Mouse (Mus musculus) heart, embryonic 12.5 days (tissue): ENCODE data around the gene Celf2. TPM values are rescaled to one million over a fixed set of nuclear protein-coding genes. Genes with fewer than 3 reads are reported as not detected.

Experiments used
- ATAC-seq: fragments of 200-750 bp; cut with Nextera tagmentation; 2 replicates; pipeline ENCODE4 v1.8.0; 2017; ENCODE audit warnings: moderate TSS enrichment, moderate library complexity; ENCODE audit not compliant: insufficient number of reproducible peaks, low FRiP score
- H3K27ac ChIP-seq: fragments of 300-500 bp; sonication (generic); 2 replicates; pipeline ENCODE4 v1.5.1; 2016; ENCODE audit warnings: mild to moderate bottlenecking, moderate library complexity; ENCODE audit not compliant: poor library complexity, severe bottlenecking
- H3K27me3 ChIP-seq: fragments of 300-500 bp; sonication (generic); replicated peaks from 2 replicates; pipeline ENCODE4 v1.6.1; 2016; ENCODE audit warnings: mild to moderate bottlenecking, moderate library complexity
- H3K36me3 ChIP-seq: fragments of 300-500 bp; sonication (generic); 2 replicates; pipeline ENCODE4 v1.6.1; 2016; ENCODE audit warnings: mild to moderate bottlenecking, moderate library complexity
- H3K4me1 ChIP-seq: fragments of 300-500 bp; sonication (generic); replicated peaks from 2 replicates; pipeline ENCODE4 v1.6.1; 2016; ENCODE audit warnings: mild to moderate bottlenecking
- H3K4me2 ChIP-seq: fragments of 300-500 bp; sonication (generic); 2 replicates; pipeline ENCODE4 v1.6.1; 2016; ENCODE audit warnings: mild to moderate bottlenecking, moderate library complexity
- H3K4me3 ChIP-seq: fragments of 300-500 bp; sonication (generic); 2 replicates; pipeline ENCODE4 v1.5.1; 2016; ENCODE audit warnings: mild to moderate bottlenecking
- H3K9ac ChIP-seq: fragments of 300-500 bp; sonication (generic); 2 replicates; pipeline ENCODE4 v1.6.1; 2016; ENCODE audit warnings: mild to moderate bottlenecking, moderate library complexity
- H3K9me3 ChIP-seq: fragments of 300-500 bp; sonication (generic); replicated peaks from 2 replicates; pipeline ENCODE4 v1.6.1; 2016; ENCODE audit warnings: mild to moderate bottlenecking, moderate library complexity
- WGBS: fragments of 180-500 bp; shearing (Covaris S2); methylation state at CpG from one replicate; pipeline ENCODE4 v1.1.7; 2016; 5-methylcytosine and 5-hydroxymethylcytosine counted together
- polyA plus RNA-seq: library from polyadenylated mRNA; unstranded; fragments of >200 nt; fragmentation: Nextera tagmentation; extraction: Ambion mirVana; gene quantifications from 2 replicates; pipeline ENCODE4 v1.2.1, GENCODE M21; 2016

The Celf2 gene
- polyA plus RNA-seq, 1 experiment from 2014 or later, result 65.8 TPM

- H3K27ac ChIP-seq, result no peak overlapping the region
- no peaks in the 10 kb centered on the region for H3K36me3 ChIP-seq
- ATAC-seq, result no peak
- no peak overlapping the region for H3K4me3 ChIP-seq
- no peak overlapping the region for H3K9ac ChIP-seq
- no peak overlapping the region for H3K4me2 ChIP-seq
- no peaks in the 10 kb centered on the region for H3K27me3 ChIP-seq
- H3K9me3 ChIP-seq, result no peaks in the 10 kb centered on the region
- peaks cover 15% of the 10 kb centered on the region for H3K4me1 ChIP-seq
- 63% methylated on average over 4 of the region's 4 CpGs for WGBS
These were observed 642.1 kb downstream of the Celf2 start for GRCm38 (mm10) chr2:6867297-6867696.

GRCm38 (mm10) chr2:6865785-6866184 is 643.6 kb downstream of the Celf2 start:
- Histone ChIP-seq H3K9me3 (no peaks in the 10 kb centered on the region), H3K9ac (no peak overlapping the region), H3K4me3 (no peak overlapping the region), H3K4me2 (no peak overlapping the region), H3K27me3 (no peaks in the 10 kb centered on the region), H3K36me3 (no peaks in the 10 kb centered on the region), H3K4me1 (peaks cover 13% of the 10 kb centered on the region), H3K27ac (no peak overlapping the region)
- ATAC-seq, result no peak
- WGBS, result 85% methylated on average over 4 of the region's 4 CpGs

GRCm38 (mm10) chr2:6850102-6850644 is 659.2 kb downstream of the Celf2 start:
- H3K4me1 ChIP-seq, result peaks cover 4% of the 10 kb centered on the region; the same call in 1 of the 2 replicates
- 65% methylated on average over 2 of the region's 2 CpGs for WGBS
- H3K9me3 ChIP-seq, result no peaks in the 10 kb centered on the region
- H3K27ac ChIP-seq, result no peak overlapping the region
- H3K4me2 ChIP-seq, result no peak overlapping the region
- H3K4me3 ChIP-seq, result no peak overlapping the region
- ATAC-seq, result no peak
- H3K27me3 ChIP-seq, result no peaks in the 10 kb centered on the region
- H3K9ac ChIP-seq, result no peak overlapping the region
- H3K36me3 ChIP-seq, result no peaks in the 10 kb centered on the region

DNA sequence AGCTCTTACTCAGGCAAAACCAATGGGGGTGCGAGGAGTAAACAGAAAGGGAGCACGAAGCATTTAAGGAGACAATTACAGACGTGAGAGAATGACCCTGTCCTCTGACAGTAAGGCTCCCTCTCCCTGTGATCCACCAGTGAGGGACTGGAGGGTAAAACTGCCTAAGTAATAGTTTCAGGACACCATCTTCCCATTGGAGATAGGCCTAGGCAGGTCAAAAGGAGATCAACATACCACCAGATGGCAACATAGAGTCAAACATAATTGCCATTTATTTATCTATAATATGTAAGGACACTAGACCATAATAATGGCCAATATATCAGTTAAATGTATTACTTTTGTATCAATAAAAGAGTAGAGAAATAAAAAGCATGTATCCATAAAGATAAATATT is 660.0 kb downstream of the Celf2 start:
- whole genome bisulfite sequencing, result 43% methylated on average over 3 of the region's 3 CpGs
- ATAC-seq, result no peak

DNA sequence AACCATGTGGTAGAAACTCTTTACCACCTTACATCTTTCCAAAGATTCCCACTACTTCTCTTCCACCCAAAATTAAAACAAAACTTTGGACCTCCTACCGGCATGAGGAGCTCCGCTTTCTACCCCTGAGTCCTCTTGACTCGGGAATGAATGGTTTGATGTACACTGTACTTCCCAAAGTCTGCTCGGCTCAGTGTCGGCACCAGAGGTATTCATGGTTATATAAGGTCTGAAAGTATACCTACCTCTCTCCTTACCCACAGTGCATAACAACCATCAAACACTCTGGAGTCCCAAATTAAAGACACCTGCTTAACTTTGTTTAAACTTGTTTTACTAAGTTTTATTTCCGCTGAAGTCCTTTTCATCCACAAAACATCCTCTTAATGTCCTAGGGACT is 679.3 kb downstream of the Celf2 start:
- Histone ChIP-seq H3K27me3 (no peaks in the 10 kb centered on the region), H3K9ac (no peak overlapping the region), H3K4me1 (peaks cover 8% of the 10 kb centered on the region; the same call in 1 of the 2 replicates), H3K36me3 (no peaks in the 10 kb centered on the region), H3K4me3 (no peak overlapping the region), H3K4me2 (no peak overlapping the region), H3K27ac (no peak overlapping the region), H3K9me3 (no peaks in the 10 kb centered on the region)
- WGBS, result 82% methylated on average over 6 of the region's 6 CpGs
- ATAC-seq, result no peak

More for the DNA sequence above, 660.0 kb downstream of the Celf2 start:
- H3K27ac ChIP-seq, result no peak overlapping the region
- no peak overlapping the region for H3K4me2 ChIP-seq
- no peak overlapping the region for H3K4me3 ChIP-seq
- H3K9ac ChIP-seq, result no peak overlapping the region
- peaks cover 4% of the 10 kb centered on the region; the same call in 1 of the 2 replicates for H3K4me1 ChIP-seq
- H3K27me3 ChIP-seq, result no peaks in the 10 kb centered on the region
- no peaks in the 10 kb centered on the region for H3K9me3 ChIP-seq
- H3K36me3 ChIP-seq, result no peaks in the 10 kb centered on the region

DNA sequence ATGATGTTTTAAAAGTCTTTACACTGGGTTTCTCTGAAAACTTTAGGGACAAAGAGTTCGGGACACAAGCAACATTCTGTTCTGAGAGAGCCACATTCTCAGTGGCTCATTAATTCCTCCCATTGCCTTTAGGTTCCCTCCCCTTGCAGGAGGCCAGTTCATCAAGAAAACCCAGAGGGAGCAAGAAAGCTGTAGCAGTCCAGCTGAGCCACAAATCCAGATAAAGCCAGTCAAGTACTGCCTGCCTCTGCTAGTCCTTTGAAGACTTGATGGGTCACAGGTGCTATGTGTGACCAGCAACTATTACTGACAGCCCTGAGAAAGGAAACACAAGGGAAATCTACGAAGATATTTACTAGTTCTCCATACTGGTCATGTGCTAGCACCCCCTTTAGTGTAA is 681.8 kb downstream of the Celf2 start:
- ATAC-seq, result no peak
- H3K4me1 ChIP-seq, result peaks cover 8% of the 10 kb centered on the region; the same call in 1 of the 2 replicates
- H3K27ac ChIP-seq, result no peak overlapping the region
- no peak overlapping the region for H3K4me2 ChIP-seq
- H3K27me3 ChIP-seq, result no peaks in the 10 kb centered on the region
- no peaks in the 10 kb centered on the region for H3K36me3 ChIP-seq
- WGBS, result 33% methylated on average over 2 of the region's 2 CpGs
- no peak overlapping the region for H3K4me3 ChIP-seq
- no peak overlapping the region for H3K9ac ChIP-seq
- H3K9me3 ChIP-seq, result no peaks in the 10 kb centered on the region

GRCm38 (mm10) chr2:6823021-6823420 is 686.3 kb downstream of the Celf2 start:
- H3K9me3 ChIP-seq, result no peaks in the 10 kb centered on the region
- H3K9ac ChIP-seq, result no peak overlapping the region
- ATAC-seq, result no peak
- H3K27me3 ChIP-seq, result no peaks in the 10 kb centered on the region
- H3K27ac ChIP-seq, result no peak overlapping the region
- no peak overlapping the region for H3K4me2 ChIP-seq
- no peaks in the 10 kb centered on the region for H3K36me3 ChIP-seq
- H3K4me3 ChIP-seq, result no peak overlapping the region
- H3K4me1 ChIP-seq, result peaks cover 6% of the 10 kb centered on the region; the same call in 1 of the 2 replicates
- 88% methylated on average over 1 of the region's 1 CpGs for WGBS

DNA sequence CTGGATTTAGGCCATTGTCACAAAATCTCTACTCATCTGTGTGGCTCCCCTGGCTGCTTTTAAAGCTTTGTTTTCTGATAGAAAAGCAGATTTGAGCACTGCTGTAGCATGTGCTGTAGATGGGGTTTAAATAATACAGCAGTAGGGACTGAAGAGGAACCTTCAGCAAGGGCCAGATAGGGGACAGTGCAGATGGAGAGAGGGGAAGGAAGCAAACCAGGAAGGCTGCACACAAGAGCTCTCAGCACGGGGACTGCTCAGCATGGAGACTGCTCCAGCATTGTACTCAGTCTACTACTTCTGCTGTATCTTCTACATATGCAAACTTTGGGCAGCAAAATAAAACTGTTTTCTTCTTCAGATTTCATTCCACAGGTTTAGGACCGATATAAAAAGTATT is 687.8 kb downstream of the Celf2 start:
- ATAC-seq, result no peak
- WGBS, result 76% methylated on average over 2 of the region's 2 CpGs

GRCm38 (mm10) chr2:6815281-6815680 is 694.1 kb downstream of the Celf2 start:
- Histone ChIP-seq H3K9ac (no peak overlapping the region), H3K36me3 (no peaks in the 10 kb centered on the region), H3K4me2 (no peak overlapping the region), H3K27me3 (no peaks in the 10 kb centered on the region), H3K9me3 (no peaks in the 10 kb centered on the region), H3K4me1 (peaks cover 3% of the 10 kb centered on the region), H3K4me3 (no peak overlapping the region), H3K27ac (no peak overlapping the region)
- ATAC-seq, result no peak
- 54% methylated on average over 2 of the region's 2 CpGs for WGBS

More for the DNA sequence above, 687.8 kb downstream of the Celf2 start:
- no peaks in the 10 kb centered on the region for H3K27me3 ChIP-seq
- no peak overlapping the region for H3K4me2 ChIP-seq
- no peak overlapping the region for H3K4me3 ChIP-seq
- H3K27ac ChIP-seq, result no peak overlapping the region
- no peak overlapping the region for H3K9ac ChIP-seq
- H3K9me3 ChIP-seq, result no peaks in the 10 kb centered on the region
- H3K36me3 ChIP-seq, result no peaks in the 10 kb centered on the region
- no peaks in the 10 kb centered on the region for H3K4me1 ChIP-seq

- no peaks in the 10 kb centered on the region for H3K36me3 ChIP-seq
- H3K4me3 ChIP-seq, result no peak overlapping the region
- 80% methylated on average over 1 of the region's 1 CpGs for WGBS
- no peaks in the 10 kb centered on the region for H3K27me3 ChIP-seq
- no peak for ATAC-seq
- H3K4me1 ChIP-seq, result no peaks in the 10 kb centered on the region
- H3K9ac ChIP-seq, result no peak overlapping the region
- no peaks in the 10 kb centered on the region for H3K9me3 ChIP-seq
- H3K4me2 ChIP-seq, result no peak overlapping the region
- no peak overlapping the region for H3K27ac ChIP-seq
These were observed 700.6 kb downstream of the Celf2 start for GRCm38 (mm10) chr2:6808736-6809135.

DNA sequence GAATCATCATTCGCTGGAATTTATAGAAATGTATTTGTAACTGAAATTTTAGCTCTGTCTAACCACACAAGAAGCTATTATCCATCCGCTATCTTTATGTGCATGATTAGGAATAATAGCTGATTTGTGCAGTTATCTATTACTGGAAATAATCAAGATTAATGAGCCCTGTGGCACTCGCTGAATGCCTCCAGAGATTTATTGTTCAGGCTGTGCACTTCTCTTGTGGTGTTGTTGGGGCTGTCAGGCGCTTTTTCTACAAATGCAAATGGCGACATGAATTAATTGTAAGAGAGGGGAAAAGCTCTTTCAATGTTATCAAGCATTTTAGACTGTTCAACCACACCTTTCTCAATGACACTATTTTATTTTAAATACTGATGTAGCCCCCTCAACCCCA is 712.6 kb downstream of the Celf2 start:
- Histone ChIP-seq H3K4me3 (no peak overlapping the region), H3K27ac (no peak overlapping the region), H3K36me3 (no peaks in the 10 kb centered on the region), H3K9ac (no peak overlapping the region), H3K27me3 (no peaks in the 10 kb centered on the region), H3K4me1 (peaks cover 14% of the 10 kb centered on the region), H3K9me3 (no peaks in the 10 kb centered on the region), H3K4me2 (no peak overlapping the region)
- ATAC-seq, result no peak
- 85% methylated on average over 5 of the region's 5 CpGs for WGBS

DNA sequence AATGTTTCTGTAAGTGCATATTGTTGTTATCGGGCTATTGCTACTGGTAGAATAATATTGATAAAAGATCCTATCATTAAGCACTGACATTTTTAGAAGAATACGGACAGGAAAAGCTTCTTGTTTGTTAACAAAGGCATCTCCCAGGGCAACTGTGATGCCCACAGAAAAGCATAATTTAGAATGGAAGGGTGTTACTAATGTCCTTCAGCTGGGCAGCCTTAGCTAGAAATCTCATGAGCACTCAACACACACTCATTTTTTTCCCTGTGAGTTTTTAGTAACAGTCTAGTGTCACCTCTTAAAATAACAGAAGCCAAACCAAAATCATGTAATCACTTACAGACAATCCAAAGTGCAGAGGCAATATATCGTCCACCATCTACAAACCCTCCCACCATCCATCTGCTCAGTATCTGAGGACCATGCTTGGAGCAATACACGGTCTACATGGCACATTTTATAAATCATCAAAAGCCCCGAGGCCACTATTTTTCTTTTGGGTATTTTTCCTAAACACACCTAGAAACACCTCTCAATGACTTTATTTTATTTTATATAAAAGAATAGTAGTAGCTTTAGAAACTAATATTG is 713.3 kb downstream of the Celf2 start:
- Histone ChIP-seq H3K36me3 (no peaks in the 10 kb centered on the region), H3K4me3 (no peak overlapping the region), H3K9me3 (no peaks in the 10 kb centered on the region), H3K27ac (no peak overlapping the region), H3K4me1 (peaks cover 14% of the 10 kb centered on the region), H3K27me3 (no peaks in the 10 kb centered on the region), H3K9ac (no peak overlapping the region), H3K4me2 (no peak overlapping the region)
- ATAC-seq, result no peak
- WGBS, result 64% methylated on average over 5 of the region's 5 CpGs
